Mouse (Mus musculus): ENCODE results near the gene Zbtb9. TPM values are rescaled to one million over a fixed set of nuclear protein-coding genes. Genes with fewer than 3 reads are reported as not detected.

Gene Zbtb9
- polyA plus RNA-seq (2012; rRNA removed) = 22.9 and 25.2 TPM in 2 replicates

GRCm38 (mm10) chr17:26972703-26973574 is at the start of gene Zbtb9:
Zbtb9 (plus strand) TSS chr17:26973167.

GRCm38 (mm10) chr17:26932839-26933398 is 40.0 kb upstream of the Zbtb9 start, which contains the start of gene Phf1:
Phf1 (plus strand) TSS chr17:26933052.

GRCm38 (mm10) chr17:26939178-26939972 is 33.6 kb upstream of the Zbtb9 start, which contains the start of gene Cuta:
Cuta (minus strand) TSS chr17:26939569.

DNA sequence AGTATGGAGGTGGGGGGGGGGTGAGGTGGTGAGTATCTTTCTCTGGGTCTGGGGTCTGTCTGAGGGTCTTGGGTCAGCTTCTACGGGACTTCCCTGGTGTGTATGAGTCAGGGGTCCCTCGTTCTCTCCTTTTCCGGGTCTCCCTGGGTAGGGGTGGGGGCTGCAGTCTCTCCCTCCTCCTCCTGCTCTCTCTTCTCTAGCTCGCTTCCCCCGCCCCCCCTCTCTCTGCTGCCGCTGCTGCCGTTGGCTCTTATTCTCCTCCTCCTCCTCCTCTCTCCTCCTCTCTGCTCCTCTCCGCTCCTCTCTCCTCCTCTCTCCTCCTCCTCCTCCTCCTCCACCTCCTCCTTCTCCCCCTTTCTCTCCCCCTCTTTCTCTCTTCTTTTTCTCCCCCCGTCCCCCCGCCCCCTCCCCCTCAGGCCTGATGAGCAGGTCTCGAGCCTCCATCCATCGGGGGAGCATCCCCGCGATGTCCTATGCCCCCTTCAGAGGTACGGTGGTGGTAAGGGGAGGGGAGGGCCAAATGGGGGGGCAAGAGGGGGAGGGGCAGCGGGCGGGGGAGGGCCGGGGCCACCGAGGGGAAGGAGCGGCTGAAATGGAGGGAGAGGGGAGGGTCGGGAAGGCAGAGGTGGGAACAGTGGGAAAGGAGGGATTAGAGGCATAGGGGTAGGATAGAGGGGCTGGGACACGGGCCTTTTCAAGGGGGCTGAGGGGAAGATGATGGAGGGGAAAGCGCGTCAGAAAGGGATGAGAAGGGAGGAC is 31.8 kb upstream of the Zbtb9 start, which contains the start of gene Syngap1:
Gene Syngap1 (plus strand): TSS at position 223 of the 759 bp plus-strand sequence.

GRCm38 (mm10) chr17:27028909-27029308 is 55.9 kb downstream of the Zbtb9 start, which contains the start of gene Bak1:
Bak1 (minus strand) TSS chr17:27029009.

GRCm38 (mm10) chr17:27056812-27057516 is 84.0 kb downstream of the Zbtb9 start, which contains the start of gene Itpr3:
Itpr3 (plus strand) TSS chr17:27057304.

Other genes starting within 250 kb of the Zbtb9 start
- gene Bnip1, start 192.1 kb upstream of the Zbtb9 start, polyA plus RNA-seq (2012; rRNA removed) = 41.7 and 46.5 TPM in 2 replicates
- gene Nkx2-5, start 128.2 kb upstream of the Zbtb9 start, polyA plus RNA-seq (2012; rRNA removed) = 0.08 TPM in 1 of 2 replicates, not detected in the other
- 16.2 and 18.3 TPM in 2 replicates for gene Kifc5b, start 56.1 kb upstream of the Zbtb9 start, polyA plus RNA-seq (2012; rRNA removed)
- gene Phf1, start 40.1 kb upstream of the Zbtb9 start, polyA plus RNA-seq (2012; rRNA removed) = 51.7 and 59.2 TPM in 2 replicates
- 111 and 114 TPM in 2 replicates for gene Cuta, start 33.6 kb upstream of the Zbtb9 start, polyA plus RNA-seq (2012; rRNA removed)
- gene Syngap1, start 31.9 kb upstream of the Zbtb9 start, polyA plus RNA-seq (2012; rRNA removed) = 112 and 113 TPM in 2 replicates
- 26.3 and 33.4 TPM in 2 replicates for gene Bak1, start 55.8 kb downstream of the Zbtb9 start, polyA plus RNA-seq (2012; rRNA removed)
- 2.1 and 4.4 TPM in 2 replicates for gene Itpr3, start 84.1 kb downstream of the Zbtb9 start, polyA plus RNA-seq (2012; rRNA removed)
- gene Uqcc2, start 160.7 kb downstream of the Zbtb9 start, polyA plus RNA-seq (2012; rRNA removed) = 228 and 249 TPM in 2 replicates
- gene Ip6k3, start 194.6 kb downstream of the Zbtb9 start, polyA plus RNA-seq (2012; rRNA removed) = 0.18 and 0.21 TPM in 2 replicates
- 106 and 111 TPM in 2 replicates for gene Lemd2, start 231.3 kb downstream of the Zbtb9 start, polyA plus RNA-seq (2012; rRNA removed)